In genomic region chr2:65024887-65025286, GRCm38 (mm10) we compare ENCODE assay signal across 8 mouse cellular contexts. TPM values are rescaled to one million over a fixed set of nuclear protein-coding genes. Genes with fewer than 3 reads are reported as not detected.
DNase-seq lines count a peak whose midpoint lies in the region; ATAC-seq and TF ChIP-seq lines count a peak whose summit lies in the region.

Grb14 (minus strand) TSS chr2:65024987.

- H3K4me3 ChIP-seq in intestine, embryonic 14.5 days (ENCODE audit: low read depth, low read length), result no peak within 1 kb of the TSS
- no peak within 1 kb of the TSS for H3K4me3 ChIP-seq in intestine, postnatal 0 days (ENCODE audit: low read depth, low read length)
- H3K4me3 ChIP-seq in gastrocnemius, adult 2 months, result no peak within 1 kb of the TSS
- H3K4me3 ChIP-seq in hindbrain, postnatal 0 days (ENCODE audit: low read length), result no peak within 1 kb of the TSS

- no peak within 1 kb of the TSS for H3K9ac ChIP-seq in intestine, embryonic 14.5 days (ENCODE audit: low read length)
- no peak within 1 kb of the TSS for H3K9ac ChIP-seq in intestine, postnatal 0 days (ENCODE audit: low read depth, low read length)
- no peak within 1 kb of the TSS for H3K9ac ChIP-seq in hindbrain, postnatal 0 days (replicated peaks; ENCODE audit: low read length)

- H3K27me3 ChIP-seq in intestine, embryonic 14.5 days (replicated peaks; ENCODE audit: control insufficient read depth, insufficient read depth, low read length), result no peaks in the 10 kb centered on the region
- no peaks in the 10 kb centered on the region for H3K27me3 ChIP-seq in intestine, postnatal 0 days (replicated peaks; ENCODE audit: control insufficient read depth, insufficient read depth, low read length)
- no peaks in the 10 kb centered on the region for H3K27me3 ChIP-seq in hindbrain, postnatal 0 days (ENCODE audit: insufficient read depth, low read length)

- H3K4me1 ChIP-seq in intestine, embryonic 14.5 days (replicated peaks; ENCODE audit: control insufficient read depth, insufficient read depth, low read length), result peaks cover 11% of the 10 kb centered on the region; the same call in 1 of the 2 replicates
- H3K4me1 ChIP-seq in intestine, postnatal 0 days (replicated peaks; ENCODE audit: control insufficient read depth, insufficient read depth, low read length), result no peaks in the 10 kb centered on the region
- no peaks in the 10 kb centered on the region for H3K4me1 ChIP-seq in hindbrain, postnatal 0 days (ENCODE audit: insufficient read depth, low read length)

- ATAC-seq in intestine, embryonic 14.5 days (replicated peaks; ENCODE audit: low FRiP score, low TSS enrichment, low read depth), result no peak
- no peak for ATAC-seq in intestine, postnatal 0 days
- no peak for ATAC-seq in hindbrain, postnatal 0 days

- no peak for TF ChIP-seq CTCF in intestine, postnatal 0 days (IDR thresholded peaks at IDR 0.05; ENCODE audit: low read depth)
- TF ChIP-seq CTCF in gastrocnemius, adult 2 months (IDR thresholded peaks at IDR 0.05), result no peak
- no peak for TF ChIP-seq CTCF in hindbrain, postnatal 0 days (IDR thresholded peaks at IDR 0.05; ENCODE audit: low read depth)

- no peak for DNase-seq in intestine, embryonic 14.5 days (ENCODE audit: low spot score)
- DNase-seq in adrenal gland, adult 8-10 months, result no peak
- no peak for DNase-seq in gastrocnemius, adult 2 months
- no peak for DNase-seq in hindbrain, postnatal 0 days (ENCODE audit: low spot score)
- DNase-seq in right cerebral cortex, postnatal 25 days, result no peak
- no peak for DNase-seq in cerebellum, adult 11-12 months
- DNase-seq in cerebellum, postnatal 14 days, result no peak

- no peak within 1 kb of the TSS for H3K4me2 ChIP-seq in intestine, embryonic 14.5 days (ENCODE audit: low read length)
- H3K4me2 ChIP-seq in intestine, postnatal 0 days (replicated peaks; ENCODE audit: low read depth), result no peak within 1 kb of the TSS
- no peak within 1 kb of the TSS for H3K4me2 ChIP-seq in hindbrain, postnatal 0 days (ENCODE audit: low read depth, low read length)

- intact Hi-C loops in gastrocnemius, adult 2 months (cut with DNase I), result loop anchor here (5.0 kb wide), 1 partner anchor 307 kb away; no protein-coding TSS in a partner anchor

- no peak within 1 kb of the TSS for H3K27ac ChIP-seq in intestine, embryonic 14.5 days (ENCODE audit: low read depth)
- no peak within 1 kb of the TSS for H3K27ac ChIP-seq in intestine, postnatal 0 days (ENCODE audit: low read depth, low read length)
- no peak within 1 kb of the TSS for H3K27ac ChIP-seq in gastrocnemius, adult 2 months
- no peak within 1 kb of the TSS for H3K27ac ChIP-seq in hindbrain, postnatal 0 days

- H3K36me3 ChIP-seq in intestine, embryonic 14.5 days (ENCODE audit: control insufficient read depth, insufficient read depth, low read length), result no peaks in the 10 kb centered on the region
- H3K36me3 ChIP-seq in intestine, postnatal 0 days (ENCODE audit: control insufficient read depth, insufficient read depth), result no peaks in the 10 kb centered on the region
- no peaks in the 10 kb centered on the region for H3K36me3 ChIP-seq in hindbrain, postnatal 0 days (ENCODE audit: insufficient read depth, low read length)

- 94% methylated on average over 1 of the region's 1 CpGs for WGBS in intestine, embryonic 14.5 days
- WGBS in intestine, postnatal 0 days, result 88% methylated on average over 1 of the region's 1 CpGs
- 86% methylated on average over 1 of the region's 1 CpGs for WGBS in hindbrain, postnatal 0 days

- H3K9me3 ChIP-seq in intestine, embryonic 14.5 days (ENCODE audit: control insufficient read depth, low read length), result no peaks in the 10 kb centered on the region
- no peaks in the 10 kb centered on the region for H3K9me3 ChIP-seq in intestine, postnatal 0 days (ENCODE audit: control insufficient read depth)
- no peaks in the 10 kb centered on the region for H3K9me3 ChIP-seq in hindbrain, postnatal 0 days (ENCODE audit: low read length)

RNA-seq across cellular contexts. Expression of gene Grb14, which starts in this region (rescaled TPM):
- polyA plus RNA-seq in intestine, embryonic 14.5 days (2014; fragmentation: Nextera tagmentation; extraction: Ambion mirVana), result 16.7 and 18.0 TPM in 2 replicates
- polyA plus RNA-seq in intestine, postnatal 0 days (2015; fragmentation: Nextera tagmentation; extraction: Ambion mirVana), result 7.5 and 8.5 TPM in 2 replicates
- 10 to 100 TPM; 18.9 to 71.7 (median 50.2) TPM for total RNA-seq in adrenal gland, adult 8-10 months (2022)
- total RNA-seq in gastrocnemius, adult 2 months (2021), result 10 to 100 TPM; 11.4 to 32.4 TPM
- 12.7 and 18.5 TPM in 2 replicates for total RNA-seq in hindbrain, postnatal 0 days (2014; rRNA removed)
- polyA plus RNA-seq in hindbrain, postnatal 0 days (2015; fragmentation: Nextera tagmentation; extraction: Ambion mirVana), result 27.8 and 30.0 TPM in 2 replicates
